Mouse (Mus musculus): ENCODE data around the gene Tead3. TPM values are rescaled to one million over a fixed set of nuclear protein-coding genes. Genes with fewer than 3 reads are reported as not detected.
A peak's percentile ranks its signal among the peaks of the same experiment; 100 is the strongest.
"Not testable (repeated sequence)": the region's sequence is repeated elsewhere in the genome, so short reads cannot be mapped to it uniquely, and the experiment has no call there.

The Tead3 gene
- polyA plus RNA-seq, 1 experiment = 0.26 TPM

DNA sequence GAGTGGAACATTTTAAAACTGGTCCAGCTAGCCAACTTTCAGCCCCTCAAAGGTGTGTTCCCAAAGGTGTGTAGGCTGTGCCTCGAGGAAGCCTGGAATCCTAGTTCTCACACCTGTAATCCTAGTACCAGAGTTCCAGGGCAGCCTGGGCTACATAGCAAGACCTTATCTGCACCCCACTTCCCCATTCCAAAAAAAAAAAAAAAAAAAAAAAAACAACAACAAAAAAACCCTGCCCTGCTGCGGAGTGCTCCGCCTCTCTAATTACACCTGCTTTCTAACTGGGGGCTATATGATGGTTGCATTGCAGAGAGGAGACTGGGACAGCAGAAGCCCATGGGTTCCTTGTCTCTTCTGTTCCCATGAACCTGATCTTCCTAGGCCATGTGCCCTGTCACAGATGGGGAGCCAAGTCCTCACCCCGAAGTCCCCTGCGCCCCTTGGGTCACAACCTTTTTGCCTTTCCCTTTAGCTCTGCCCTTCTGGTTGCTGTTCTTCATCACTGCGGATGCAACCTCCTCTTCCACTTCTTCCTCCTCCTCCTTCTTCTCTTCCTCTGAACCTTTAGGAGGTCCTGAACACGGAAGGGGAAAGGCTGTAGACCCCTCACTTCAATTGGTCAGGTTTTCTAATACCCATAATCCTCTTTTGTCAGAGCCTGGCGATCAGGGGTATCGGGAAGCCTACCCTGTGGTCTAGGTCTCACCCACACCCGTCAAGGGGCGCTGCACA is 11.5 kb upstream of the Tead3 start:
- H3K9me3 ChIP-seq = peaks cover 10% of the 10 kb centered on the region
- H3K27me3 ChIP-seq (replicated peaks) = peaks cover 86% of the 10 kb centered on the region
- peak overlapping the region; percentile 81 for H3K4me3 ChIP-seq (replicated peaks)
- peaks cover 35% of the 10 kb centered on the region for H3K4me1 ChIP-seq
- H3K36me3 ChIP-seq (replicated peaks; ENCODE audit: low read length) = no peaks in the 10 kb centered on the region
- TF ChIP-seq FLI1 (IDR thresholded peaks at IDR 0.05; ENCODE audit: low read length) (no peak), GATA1 (IDR thresholded peaks at IDR 0.05; ENCODE audit: borderline replicate concordance, low read length) (no peak)

DNA sequence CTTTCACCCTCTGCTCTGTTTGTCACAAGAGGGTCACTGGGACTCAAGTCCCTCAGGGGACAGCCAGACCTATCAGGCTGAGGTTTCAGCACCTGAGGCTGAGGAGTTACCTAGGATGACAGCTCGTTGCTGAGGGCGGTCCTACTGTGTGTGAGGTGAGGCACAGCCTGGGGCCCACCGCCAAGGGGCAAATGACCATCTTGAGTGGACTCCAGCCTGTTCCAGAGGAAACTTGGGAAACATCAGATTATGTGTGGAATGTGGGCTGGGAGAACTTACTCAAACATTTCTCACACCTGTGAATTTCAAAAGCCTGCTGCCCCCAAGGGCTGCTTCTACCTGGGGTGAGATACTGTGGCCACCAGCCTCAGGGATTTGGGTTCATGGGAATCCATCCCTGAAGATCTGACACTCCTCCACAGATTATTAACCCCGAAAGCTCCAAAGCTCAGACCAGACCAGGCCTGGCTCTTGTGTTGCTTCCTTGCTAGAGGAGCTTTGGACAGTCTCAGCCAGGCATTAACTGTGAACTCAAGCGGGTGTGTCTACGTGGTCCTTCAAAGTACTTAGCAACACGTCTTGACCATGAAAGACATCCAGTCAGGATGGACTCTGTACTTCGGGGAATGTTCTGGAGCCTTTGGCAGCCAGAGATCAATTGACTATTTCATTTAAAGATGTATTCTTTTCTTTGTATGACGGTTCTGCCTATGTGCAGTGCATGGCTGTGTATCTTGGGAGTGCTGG is 10.1 kb upstream of the Tead3 start:
- TF ChIP-seq FLI1 (IDR thresholded peaks at IDR 0.05; ENCODE audit: low read length) (no peak), GATA1 (IDR thresholded peaks at IDR 0.05; ENCODE audit: borderline replicate concordance, low read length) (no peak)
- H3K4me1 ChIP-seq = peaks cover 35% of the 10 kb centered on the region
- H3K36me3 ChIP-seq (replicated peaks; ENCODE audit: low read length) = no peaks in the 10 kb centered on the region
- peaks cover 10% of the 10 kb centered on the region for H3K9me3 ChIP-seq
- no peak overlapping the region for H3K4me3 ChIP-seq (replicated peaks)
- peaks cover 94% of the 10 kb centered on the region for H3K27me3 ChIP-seq (replicated peaks)

DNA sequence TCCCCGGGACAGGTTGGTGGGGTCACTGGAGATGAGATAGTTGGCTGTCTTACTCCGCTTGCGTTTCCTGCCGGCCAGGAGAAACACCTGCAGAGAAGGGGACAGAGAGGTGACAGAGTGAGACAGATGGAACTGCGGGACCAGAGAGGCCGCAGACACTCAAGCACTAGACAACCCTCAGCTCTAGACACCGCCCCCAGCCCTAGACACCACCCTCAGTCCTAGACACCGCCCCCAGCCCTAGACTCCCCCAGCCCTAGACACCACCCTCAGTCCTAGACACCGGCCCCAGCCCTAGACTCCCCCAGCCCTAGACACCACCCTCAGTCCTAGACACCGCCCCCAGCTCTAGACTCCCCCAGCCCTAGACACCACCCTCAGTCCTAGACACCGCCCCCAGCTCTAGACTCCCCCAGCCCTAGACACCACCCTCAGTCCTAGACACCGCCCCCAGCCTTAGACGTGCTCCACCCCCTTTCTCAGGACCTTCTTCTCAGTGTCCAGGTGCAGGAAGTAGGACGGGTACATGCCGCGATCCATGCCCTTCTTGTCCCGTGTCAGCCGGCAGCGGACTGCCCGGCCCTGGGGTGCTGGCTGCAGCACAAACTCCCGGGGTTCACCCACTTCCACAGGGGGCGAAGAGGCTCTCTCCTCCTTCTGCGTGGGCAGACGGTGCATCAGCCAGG is 8.1 kb upstream of the Tead3 start:
- H3K4me3 ChIP-seq (replicated peaks); H3K36me3 ChIP-seq (replicated peaks; ENCODE audit: low read length): not testable (repeated sequence)
- Histone ChIP-seq H3K4me1 (peaks cover 17% of the 10 kb centered on the region), H3K9me3 (peaks cover 13% of the 10 kb centered on the region), H3K27me3 (replicated peaks) (peaks cover 95% of the 10 kb centered on the region)

DNA sequence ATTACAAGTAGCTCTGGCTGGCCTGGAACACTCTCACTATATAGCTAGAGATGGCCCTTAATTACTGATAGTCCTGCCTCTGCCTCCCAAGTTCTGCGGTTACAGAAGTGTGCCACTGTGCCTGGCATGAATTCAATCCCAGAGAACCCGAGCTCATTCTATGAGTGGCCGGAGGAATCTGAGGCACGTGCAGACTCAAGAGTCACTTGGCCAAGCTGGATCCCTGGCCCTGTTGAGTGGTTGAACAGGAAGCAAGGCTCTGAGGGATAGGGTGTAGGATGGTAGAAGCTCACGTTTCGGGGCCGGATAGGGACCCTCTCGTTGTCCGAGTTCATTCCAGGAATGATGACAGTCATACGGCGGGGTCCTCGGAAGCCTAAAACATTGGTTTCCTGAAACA is 5.3 kb upstream of the Tead3 start:
- Histone ChIP-seq H3K9me3 (peaks cover 17% of the 10 kb centered on the region), H3K27me3 (replicated peaks) (peaks cover 96% of the 10 kb centered on the region), H3K4me1 (peaks cover 11% of the 10 kb centered on the region), H3K36me3 (replicated peaks; ENCODE audit: low read length) (no peaks in the 10 kb centered on the region), H3K4me3 (replicated peaks) (no peak overlapping the region)
- TF ChIP-seq FLI1 (IDR thresholded peaks at IDR 0.05; ENCODE audit: low read length) = no peak
- TF ChIP-seq GATA1 (IDR thresholded peaks at IDR 0.05; ENCODE audit: borderline replicate concordance, low read length) = no peak

DNA sequence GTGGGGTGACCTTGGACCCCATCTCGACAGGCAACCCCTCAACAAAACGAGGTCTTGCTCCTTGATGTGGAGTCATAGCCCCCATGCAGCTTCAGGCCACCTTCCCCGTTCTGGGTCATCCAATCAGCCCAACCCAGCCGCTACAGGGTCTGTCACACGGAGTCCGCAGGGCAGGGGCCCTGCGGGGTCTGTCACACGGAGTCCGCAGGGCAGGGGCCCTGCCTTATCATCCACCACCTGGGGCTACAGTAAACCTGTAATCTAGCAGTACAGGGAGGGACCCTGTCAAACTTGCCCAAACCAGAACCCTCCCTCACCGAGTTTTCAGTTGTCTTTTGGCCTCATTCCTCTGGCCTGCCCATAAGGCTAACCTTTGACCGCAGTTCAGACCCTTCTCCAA is 1.4 kb upstream of the Tead3 start:
- no peaks in the 10 kb centered on the region for H3K36me3 ChIP-seq (replicated peaks; ENCODE audit: low read length)
- TF ChIP-seq GATA1 (IDR thresholded peaks at IDR 0.05; ENCODE audit: borderline replicate concordance, low read length) = no peak
- no peak for TF ChIP-seq FLI1 (IDR thresholded peaks at IDR 0.05; ENCODE audit: low read length)
- H3K9me3 ChIP-seq = peaks cover 6% of the 10 kb centered on the region; the same call in 1 of the 2 replicates
- peaks cover 30% of the 10 kb centered on the region for H3K4me1 ChIP-seq
- peak overlapping the region; percentile 91 for H3K4me3 ChIP-seq (replicated peaks)
- peaks cover 96% of the 10 kb centered on the region for H3K27me3 ChIP-seq (replicated peaks)

DNA sequence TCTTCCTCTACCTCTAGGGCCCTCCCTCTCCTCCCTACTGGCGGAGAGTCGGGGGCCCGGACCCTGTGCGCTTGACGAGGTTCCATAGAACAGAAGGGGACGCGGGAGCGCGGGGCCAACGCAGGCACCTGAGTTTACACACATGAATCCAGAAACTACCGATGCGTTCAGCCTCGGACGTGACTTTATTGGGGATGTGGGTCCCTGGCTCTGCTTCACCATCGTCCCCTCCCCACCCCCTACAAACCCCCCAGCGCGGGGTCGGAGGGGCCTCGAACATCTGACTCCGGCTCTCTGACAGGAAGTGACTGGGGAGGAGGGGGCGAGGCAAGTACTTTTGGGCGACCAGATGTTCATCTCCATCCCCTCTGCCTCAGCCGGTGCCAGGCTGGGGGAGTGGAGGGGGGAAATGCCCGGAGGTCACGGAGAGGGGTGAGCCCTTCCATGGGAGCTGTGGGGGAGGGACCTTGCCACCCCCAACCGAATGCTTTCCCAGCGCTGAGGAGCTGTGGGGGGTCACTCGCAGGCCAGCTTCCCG is 805 bp upstream of the Tead3 start:
- Histone ChIP-seq H3K27me3 (replicated peaks) (peaks cover 96% of the 10 kb centered on the region), H3K4me1 (peaks cover 30% of the 10 kb centered on the region), H3K9me3 (peaks cover 6% of the 10 kb centered on the region; the same call in 1 of the 2 replicates), H3K36me3 (replicated peaks; ENCODE audit: low read length) (no peaks in the 10 kb centered on the region), H3K4me3 (replicated peaks) (peak overlapping the region; percentile 91)
- TF ChIP-seq FLI1 (IDR thresholded peaks at IDR 0.05; ENCODE audit: low read length) (no peak), GATA1 (IDR thresholded peaks at IDR 0.05; ENCODE audit: borderline replicate concordance, low read length) (no peak)

DNA sequence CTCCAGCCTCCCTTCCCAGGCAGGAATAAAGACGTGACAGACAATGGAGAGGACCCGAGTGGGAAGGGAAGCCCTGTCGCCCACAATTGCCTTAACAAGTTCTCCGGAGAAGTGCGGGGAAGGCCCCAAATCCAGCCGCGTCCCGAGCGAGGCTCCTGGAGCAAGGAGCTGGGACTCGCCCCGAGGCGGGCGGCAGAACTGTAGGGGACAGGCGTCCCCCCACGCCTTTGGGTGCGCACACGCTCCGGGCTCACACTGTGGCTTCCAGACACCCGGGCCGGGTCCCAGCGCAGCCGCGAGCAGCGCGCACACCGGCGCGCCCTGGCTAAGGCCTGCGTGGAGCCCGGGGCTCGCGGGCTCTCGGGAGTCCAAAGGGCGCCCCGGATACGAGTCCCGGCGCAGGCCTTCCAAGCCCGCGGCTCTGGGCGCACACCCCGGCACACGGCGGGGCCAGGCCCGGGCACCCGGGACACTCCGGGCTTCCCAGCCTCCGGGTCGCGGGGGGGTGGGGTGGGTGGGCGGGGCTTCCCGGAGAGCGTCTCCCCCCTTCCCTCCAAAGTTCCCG is 634 bp downstream of the Tead3 start:
- Histone ChIP-seq H3K36me3 (replicated peaks; ENCODE audit: low read length) (no peaks in the 10 kb centered on the region), H3K9me3 (peaks cover 6% of the 10 kb centered on the region; the same call in 1 of the 2 replicates), H3K4me3 (replicated peaks) (peak overlapping the region; percentile 91), H3K27me3 (replicated peaks) (peaks cover 96% of the 10 kb centered on the region), H3K4me1 (peaks cover 36% of the 10 kb centered on the region)
- TF ChIP-seq FLI1 (IDR thresholded peaks at IDR 0.05; ENCODE audit: low read length) (no peak), GATA1 (IDR thresholded peaks at IDR 0.05; ENCODE audit: borderline replicate concordance, low read length) (no peak)

DNA sequence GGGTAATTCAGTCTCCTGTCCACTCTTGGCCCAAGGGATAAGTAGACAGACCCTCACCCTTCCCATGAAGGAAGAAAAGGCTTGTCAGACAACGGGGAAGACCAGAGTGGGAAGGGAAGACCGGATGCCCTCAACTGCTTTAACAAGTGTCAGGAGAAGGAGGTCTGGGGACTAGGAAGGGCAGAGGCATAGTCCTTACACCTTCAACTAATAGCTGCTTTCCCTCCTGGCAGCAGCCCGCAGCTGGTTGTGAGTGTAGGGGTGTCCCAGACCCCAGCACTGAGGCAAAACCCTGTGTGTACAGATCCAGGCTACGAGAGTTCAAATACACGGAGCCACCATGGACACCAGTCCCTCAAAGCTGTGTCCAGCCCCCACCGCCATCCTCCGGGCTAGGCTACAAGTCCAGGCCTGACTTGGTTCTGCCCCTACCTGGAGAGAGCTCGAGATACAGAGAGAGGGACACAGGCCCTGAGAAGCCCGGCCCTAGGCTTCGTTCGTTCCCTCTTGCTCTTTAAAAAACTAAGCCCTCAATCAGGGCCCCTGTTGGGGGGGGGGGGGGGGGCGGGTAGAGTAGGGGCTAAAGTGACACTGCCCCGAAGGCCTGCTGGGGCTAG is 1.2 kb downstream of the Tead3 start:
- Histone ChIP-seq H3K4me1 (peaks cover 37% of the 10 kb centered on the region), H3K36me3 (replicated peaks; ENCODE audit: low read length) (no peaks in the 10 kb centered on the region), H3K9me3 (peaks cover 6% of the 10 kb centered on the region; the same call in 1 of the 2 replicates), H3K4me3 (replicated peaks) (no peak overlapping the region), H3K27me3 (replicated peaks) (peaks cover 97% of the 10 kb centered on the region)
- TF ChIP-seq FLI1 (IDR thresholded peaks at IDR 0.05; ENCODE audit: low read length) = no peak

DNA sequence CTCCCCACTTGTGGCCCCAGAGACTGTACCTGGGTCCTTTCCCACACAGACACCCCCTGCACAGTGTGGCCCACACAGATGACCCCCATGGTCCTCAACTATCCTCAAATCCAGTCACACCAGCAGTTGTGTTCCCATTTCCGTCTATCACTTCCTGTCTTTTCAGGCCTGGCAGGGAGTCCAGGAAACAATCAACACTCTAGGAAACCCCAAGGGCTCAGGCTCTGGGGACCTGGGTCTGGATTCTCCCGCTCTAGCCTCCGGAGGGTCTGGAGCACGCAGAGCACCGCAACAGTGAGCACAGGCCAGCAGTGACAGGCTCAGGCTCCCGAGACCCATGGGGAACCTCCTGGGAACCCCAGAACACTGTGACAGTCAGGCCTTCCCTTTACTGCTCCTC is 2.4 kb downstream of the Tead3 start:
- no peaks in the 10 kb centered on the region for H3K9me3 ChIP-seq
- no peaks in the 10 kb centered on the region for H3K36me3 ChIP-seq (replicated peaks; ENCODE audit: low read length)
- H3K4me1 ChIP-seq = peaks cover 43% of the 10 kb centered on the region
- TF ChIP-seq FLI1 (IDR thresholded peaks at IDR 0.05; ENCODE audit: low read length) (no peak), GATA1 (IDR thresholded peaks at IDR 0.05; ENCODE audit: borderline replicate concordance, low read length) (no peak)
- peaks cover 97% of the 10 kb centered on the region for H3K27me3 ChIP-seq (replicated peaks)
- H3K4me3 ChIP-seq (replicated peaks) = no peak overlapping the region
